Mouse (Mus musculus): ENCODE data around the gene Sh3gl1.

Sh3gl1 gene

GRCm38 (mm10) chr17:56018347-56019131 is 17.9 kb downstream of the Sh3gl1 start:
- no peak for DNase-seq

DNA sequence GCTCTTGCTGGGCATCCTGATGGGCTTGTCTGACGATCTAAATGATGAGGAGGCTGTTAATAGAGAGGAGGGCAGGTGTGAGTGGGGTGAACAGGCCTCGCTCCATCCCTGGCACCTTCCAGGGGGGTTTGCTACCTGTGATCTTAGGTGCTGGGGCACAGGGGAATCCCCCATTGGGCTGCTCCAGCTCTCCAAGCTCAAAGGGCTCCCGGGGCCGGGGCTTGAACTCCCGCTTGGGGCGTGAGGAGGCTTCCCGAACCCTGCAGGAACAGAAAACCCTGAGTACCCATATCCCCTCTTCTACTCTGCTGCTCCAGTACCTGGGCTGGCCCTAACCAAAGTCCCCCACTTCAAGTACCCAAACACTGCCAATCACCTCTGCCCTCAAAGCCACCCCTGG is 18.6 kb downstream of the Sh3gl1 start:
- no peak for DNase-seq

DNA sequence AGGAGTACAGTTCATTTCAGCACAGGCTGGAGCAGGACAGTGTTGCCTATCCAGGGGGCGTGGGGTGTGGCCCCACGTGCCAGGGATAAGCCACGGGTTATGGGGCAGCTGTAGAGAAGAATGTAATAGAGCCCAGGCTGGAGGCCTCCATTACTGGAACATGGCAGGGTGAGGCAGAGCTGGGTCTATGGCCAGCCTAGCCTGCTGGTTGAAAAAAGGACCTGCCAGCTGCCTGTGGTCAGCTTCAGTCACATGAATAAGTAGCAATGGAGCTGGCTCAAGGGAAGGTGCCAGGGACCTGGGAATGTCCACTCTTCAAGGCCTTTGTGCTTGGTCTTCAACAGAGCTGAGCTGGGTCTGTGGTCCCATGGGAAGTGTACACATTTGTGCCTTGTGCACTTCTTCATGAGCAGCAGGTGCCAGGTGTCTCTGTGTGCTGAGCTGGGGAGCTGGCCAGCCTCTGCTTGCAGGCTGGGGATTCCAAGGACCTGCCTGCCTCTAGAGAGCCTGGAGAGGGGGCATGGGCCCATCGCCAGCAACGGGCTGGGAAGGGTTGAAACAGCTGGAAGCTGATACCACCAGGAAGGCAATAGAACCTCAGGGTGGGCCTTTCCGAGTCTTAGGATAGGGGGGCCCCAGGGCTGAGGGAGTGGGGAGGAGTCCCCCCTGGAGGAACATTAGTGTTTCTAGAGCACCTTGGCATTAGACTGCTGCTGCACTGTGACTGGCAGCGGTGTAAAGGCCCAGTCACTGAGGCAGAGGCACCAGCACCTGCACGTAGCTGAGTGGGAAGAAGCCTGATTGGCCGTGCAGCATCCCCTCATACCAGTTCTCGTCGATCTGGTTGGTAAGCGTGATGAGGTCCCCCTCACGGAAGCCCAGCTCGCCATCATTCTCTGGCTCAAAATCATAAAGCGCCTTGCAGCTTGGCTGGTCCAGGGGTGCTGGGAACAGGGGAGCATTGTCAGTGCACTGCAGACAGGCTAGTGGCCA is 19.3 kb downstream of the Sh3gl1 start:
- no peak for DNase-seq

DNA sequence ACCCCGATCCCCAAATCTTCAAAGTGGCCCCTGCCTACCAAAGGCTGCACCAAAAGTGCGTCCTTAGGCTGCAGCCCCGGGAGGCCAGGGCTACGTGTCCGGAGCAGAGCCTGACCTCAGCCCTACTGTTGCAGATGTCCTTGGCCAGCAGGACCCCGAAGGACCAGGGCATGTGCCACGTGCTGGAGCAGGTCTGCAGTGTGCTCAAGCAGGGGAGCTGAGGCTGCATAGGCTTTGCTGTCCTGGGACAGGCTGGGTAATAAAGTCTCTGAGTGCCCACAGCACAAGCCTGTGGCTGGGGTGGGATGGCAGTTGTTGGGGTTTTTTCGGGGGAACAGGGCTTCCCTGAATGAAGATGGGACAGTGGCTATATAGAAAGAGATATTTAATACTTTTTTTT is 20.1 kb downstream of the Sh3gl1 start:
- DNase-seq = no peak

DNA sequence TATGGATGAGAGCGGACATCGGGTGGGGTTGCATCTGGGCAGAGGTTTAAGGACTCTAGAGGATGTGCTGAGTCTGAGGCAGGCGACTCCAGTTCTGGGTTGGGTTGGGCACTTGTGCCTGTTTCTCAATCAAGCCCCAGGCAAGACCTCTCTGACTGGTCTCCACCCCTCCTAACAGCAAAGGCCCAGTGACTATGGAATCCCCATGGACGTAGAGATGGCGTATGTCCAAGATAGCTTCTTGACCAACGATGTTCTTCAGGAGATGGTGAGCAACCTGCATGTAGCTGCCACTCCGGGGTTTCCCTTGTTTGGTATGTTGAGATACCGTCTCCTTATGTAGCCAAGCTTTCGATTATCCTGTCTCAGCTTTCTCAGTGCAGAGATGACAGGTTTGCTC is 21.1 kb downstream of the Sh3gl1 start:
- DNase-seq = no peak

GRCm38 (mm10) chr17:56011441-56011840 is 25.0 kb downstream of the Sh3gl1 start:
- no peak for DNase-seq

DNA sequence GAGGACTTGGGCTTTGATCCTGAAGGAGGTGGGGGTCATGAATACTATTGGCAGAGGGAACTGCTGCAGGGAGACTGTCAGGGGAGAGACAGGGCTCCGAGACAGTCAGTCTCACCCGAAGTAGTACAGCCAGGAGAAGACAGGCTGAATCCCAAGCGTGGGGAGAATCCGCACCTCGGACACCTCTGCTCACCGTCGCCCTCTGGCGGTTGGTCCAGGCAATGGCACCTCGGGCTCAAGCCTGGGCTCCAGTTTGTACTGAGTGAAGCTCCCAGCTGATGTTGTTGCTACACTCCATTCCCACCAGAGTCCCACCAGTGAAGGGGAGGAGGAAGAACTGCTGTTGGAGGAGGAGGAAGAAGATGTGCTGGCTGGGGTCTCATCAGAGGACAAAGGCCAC is 25.8 kb downstream of the Sh3gl1 start:
- peak; percentile 73 for DNase-seq

GRCm38 (mm10) chr17:56010255-56010654 is 26.2 kb downstream of the Sh3gl1 start:
- no peak for DNase-seq

DNA sequence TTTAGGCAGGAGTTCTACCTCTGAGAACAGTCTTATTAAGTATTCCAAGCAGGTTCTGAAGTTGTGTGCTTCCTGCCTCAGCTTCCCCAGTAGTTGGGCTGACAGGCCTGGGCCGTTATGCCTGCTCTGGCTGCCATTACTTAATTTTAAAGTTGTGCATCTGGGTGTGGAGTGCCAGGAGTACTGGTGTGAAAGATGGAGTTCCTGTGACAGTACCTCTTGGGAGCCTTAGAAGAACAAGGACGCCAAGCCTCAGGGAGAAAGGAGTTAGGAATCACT is 26.5 kb downstream of the Sh3gl1 start:
- DNase-seq = no peak

GRCm38 (mm10) chr17:56009088-56009961 is 27.1 kb downstream of the Sh3gl1 start:
- DNase-seq = peak; percentile 94

- DNase-seq = peak; percentile 98
These were observed 27.9 kb downstream of the Sh3gl1 start for GRCm38 (mm10) chr17:56008356-56009087.

GRCm38 (mm10) chr17:56007444-56008355 is 28.7 kb downstream of the Sh3gl1 start:
- peak; percentile 47 for DNase-seq

GRCm38 (mm10) chr17:56006956-56007355 is 29.5 kb downstream of the Sh3gl1 start:
- DNase-seq = no peak

DNA sequence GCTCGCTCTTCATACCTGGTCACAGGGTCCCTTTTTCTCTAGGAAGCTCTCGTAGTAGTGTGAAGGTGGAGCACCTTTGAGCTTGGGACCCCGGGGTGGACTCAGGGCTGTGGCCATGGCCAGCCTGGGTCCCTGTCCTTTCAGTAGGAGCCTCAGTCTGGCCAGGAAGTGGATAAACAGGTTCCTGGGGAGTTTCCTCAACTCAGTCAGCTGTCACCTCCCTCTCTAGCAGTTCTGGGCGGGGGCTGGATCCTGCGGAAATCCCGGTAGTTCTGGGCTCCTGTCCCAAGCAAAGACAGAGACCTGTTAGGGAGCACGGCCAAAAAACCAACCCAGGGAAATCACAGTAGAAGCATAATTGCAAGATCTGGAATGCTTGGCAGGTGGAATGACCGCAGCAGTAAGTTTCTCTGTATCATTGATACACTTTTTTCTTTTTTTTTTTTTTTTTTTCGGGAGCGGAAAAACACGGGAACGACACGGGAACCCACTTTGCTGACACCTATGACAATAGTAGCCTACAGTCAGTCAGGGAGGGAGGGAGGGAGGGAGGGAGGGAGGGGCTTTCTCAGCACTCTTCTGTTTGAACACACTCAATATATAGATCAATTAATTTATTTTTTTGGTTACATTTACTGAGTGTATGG is 30.9 kb downstream of the Sh3gl1 start, which contains the start of the genes Stap2 and Mpnd:
TSS of gene Stap2 (minus strand) at position 170 of the 647 bp plus-strand sequence.
TSS of gene Mpnd (plus strand) at position 297 of the 647 bp plus-strand sequence.
- peak; percentile 57 for DNase-seq

DNA sequence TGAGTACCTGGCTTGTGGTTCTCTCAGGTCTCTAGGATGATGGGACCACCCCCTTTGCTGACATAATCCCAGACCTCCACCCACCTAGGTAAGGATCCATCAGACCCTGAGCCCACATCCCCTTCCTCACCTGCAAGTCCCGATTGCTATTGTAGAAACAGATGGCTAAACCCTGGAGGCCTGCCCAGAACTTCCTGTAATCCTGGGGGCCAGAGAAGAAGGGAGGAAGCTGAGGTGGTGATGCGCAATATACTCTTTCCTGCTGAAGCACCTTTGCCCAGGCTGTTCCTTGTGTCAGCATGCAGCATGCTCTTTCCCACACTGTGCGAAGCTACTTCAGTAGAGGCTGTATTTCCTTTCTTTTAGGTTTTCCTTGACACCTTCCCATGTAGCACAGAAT is 33.4 kb downstream of the Sh3gl1 start:
- no peak for DNase-seq

GRCm38 (mm10) chr17:55999794-56000499 is 36.5 kb downstream of the Sh3gl1 start:
- peak; percentile 39 for DNase-seq

- no peak for DNase-seq
These were observed 40.4 kb downstream of the Sh3gl1 start for GRCm38 (mm10) chr17:55996007-55996406.

DNA sequence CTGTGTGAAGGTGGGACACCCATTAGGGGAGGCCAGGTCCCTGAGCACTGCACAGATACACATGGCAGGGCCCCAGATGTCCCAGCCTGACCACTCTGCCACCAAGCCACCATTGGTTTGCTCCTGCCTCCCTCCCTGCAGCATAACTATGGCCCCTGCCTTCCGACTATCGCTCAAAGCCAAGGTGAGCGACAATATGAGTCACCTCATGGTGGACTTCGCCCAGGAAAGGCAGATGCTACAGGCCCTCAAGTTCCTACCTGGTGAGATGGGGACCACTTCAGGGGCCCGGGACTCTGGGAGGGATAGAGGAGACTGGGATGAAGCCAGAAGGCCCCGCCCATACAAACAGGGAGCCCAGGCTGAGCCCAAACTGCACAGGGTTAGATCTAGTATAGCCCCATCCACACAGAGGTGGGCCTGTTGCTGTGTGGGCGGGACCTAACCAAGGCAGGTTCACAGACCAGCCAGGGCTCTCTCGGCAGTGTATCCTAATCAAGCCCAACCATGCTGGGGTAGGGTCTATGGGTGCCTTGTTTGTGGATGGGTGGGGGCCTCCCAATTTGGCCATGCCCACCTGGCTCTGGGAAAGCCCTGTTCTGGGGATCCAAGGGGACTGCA is 46.0 kb downstream of the Sh3gl1 start:
- no peak for DNase-seq
